ENCODE assay signal across 9 mouse cellular contexts in the genomic region with DNA sequence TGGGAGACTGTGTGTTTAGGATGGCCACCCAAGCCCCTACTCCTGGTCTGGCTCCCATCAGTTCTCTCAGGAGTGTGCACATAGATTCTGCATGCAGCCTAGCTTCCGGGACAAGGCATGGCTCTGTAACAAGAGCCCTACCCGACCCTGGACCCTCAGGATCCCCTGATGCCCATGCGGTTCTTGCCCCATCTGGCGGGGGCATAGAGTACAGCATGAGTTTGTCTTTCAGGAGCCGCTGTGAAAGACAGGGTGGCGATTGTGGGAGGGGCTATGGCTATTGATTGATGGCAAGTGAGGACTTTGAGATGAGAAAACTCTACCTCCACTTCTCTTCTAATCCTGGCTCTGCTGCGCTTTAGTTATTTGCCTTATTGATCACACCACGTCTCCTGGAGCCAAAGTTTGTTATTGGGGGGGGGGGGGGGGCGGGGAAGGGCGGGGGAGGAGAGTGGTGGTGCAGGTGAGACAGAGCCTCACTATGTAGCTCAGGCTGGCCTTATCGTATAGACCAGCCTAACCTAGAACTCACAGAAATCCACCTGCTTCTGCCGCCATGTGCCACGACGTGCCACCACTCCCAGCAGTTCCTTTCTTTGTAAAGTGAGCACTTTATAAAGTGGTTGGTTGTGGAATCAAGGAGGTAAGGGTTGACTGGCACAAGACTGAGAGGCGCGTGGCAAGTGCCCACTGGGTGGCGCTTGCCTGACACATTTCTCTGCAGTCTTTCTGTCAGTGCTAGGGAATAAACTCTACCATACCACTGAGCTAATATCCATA. TPM values are rescaled to one million over a fixed set of nuclear protein-coding genes. Genes with fewer than 3 reads are reported as not detected.
DNase-seq lines count a peak whose midpoint lies in the region; ATAC-seq and TF ChIP-seq lines count a peak whose summit lies in the region.
"Had no signal": no experiment of that assay in that cellular context is flagged by ENCODE, and none has a peak within 500 bp of the region (broad histone marks: within the 10 kb centered on the region; RNA-seq: fewer than 3 reads in every experiment).

No protein-coding gene starts in this region.

- 0 out of 2 replicates have a peak overlapping the region, but pooled peaks have one; percentile 11 for H3K9ac ChIP-seq in embryonic facial prominence, embryonic 11.5 days (replicated peaks; ENCODE audit: low read length)
- no peak overlapping the region for H3K9ac ChIP-seq in heart, postnatal 0 days (replicated peaks; ENCODE audit: low read depth, low read length)
- no peak overlapping the region for H3K9ac ChIP-seq in liver, embryonic 13.5 days

- H3K9me3 ChIP-seq in embryonic facial prominence, embryonic 11.5 days (replicated peaks; ENCODE audit: control insufficient read depth, low read length) = no peaks in the 10 kb centered on the region
- no peaks in the 10 kb centered on the region for H3K9me3 ChIP-seq in heart, postnatal 0 days (replicated peaks; ENCODE audit: control insufficient read depth, low read length)
- H3K9me3 ChIP-seq in liver, embryonic 13.5 days (replicated peaks) = no peaks in the 10 kb centered on the region

- H3K27me3 ChIP-seq in embryonic facial prominence, embryonic 11.5 days (ENCODE audit: control insufficient read depth, insufficient read depth, low read length) = no peaks in the 10 kb centered on the region
- no peaks in the 10 kb centered on the region for H3K27me3 ChIP-seq in heart, postnatal 0 days (ENCODE audit: control insufficient read depth, insufficient read depth, low read length)
- H3K27me3 ChIP-seq in liver, embryonic 13.5 days = no peaks in the 10 kb centered on the region

- peak; percentile 82 for ATAC-seq in embryonic facial prominence, embryonic 11.5 days (replicated peaks; ENCODE audit: insufficient number of reproducible peaks, low FRiP score, low TSS enrichment, low read depth)
- no peak for ATAC-seq in heart, postnatal 0 days (ENCODE audit: insufficient read depth, low read depth)
- peak; percentile 75 for ATAC-seq in liver, embryonic 13.5 days (ENCODE audit: low read depth)

- no peaks in the 10 kb centered on the region for H3K4me1 ChIP-seq in embryonic facial prominence, embryonic 11.5 days (ENCODE audit: control insufficient read depth, insufficient read depth, low read length)
- no peaks in the 10 kb centered on the region for H3K4me1 ChIP-seq in heart, postnatal 0 days (ENCODE audit: control insufficient read depth, insufficient read depth)
- H3K4me1 ChIP-seq in liver, embryonic 13.5 days (replicated peaks) = no peaks in the 10 kb centered on the region

- peak; percentile 50 for TF ChIP-seq CTCF in heart, postnatal 0 days (IDR thresholded peaks at IDR 0.05; ENCODE audit: low read depth)

- no peak overlapping the region for H3K27ac ChIP-seq in embryonic facial prominence, embryonic 11.5 days (replicated peaks; ENCODE audit: low read depth, low read length)
- no peak overlapping the region for H3K27ac ChIP-seq in heart, postnatal 0 days (ENCODE audit: low read depth)
- no peak overlapping the region for H3K27ac ChIP-seq in liver, embryonic 13.5 days

- peak; percentile 71 for DNase-seq in CD4-positive, CD25-positive, alpha-beta regulatory T cell, adult 2 months (ENCODE audit: low read depth, low spot score)
- peak; percentile 73 for DNase-seq in adrenal gland, postnatal 10 days
- DNase-seq in embryonic facial prominence, embryonic 11.5 days (ENCODE audit: low spot score) = peak; percentile 71
- peak; percentile 8 for DNase-seq in heart, postnatal 0 days (ENCODE audit: low spot score)
- DNase-seq in kidney, postnatal 36 days = peak; percentile 90 to 93
- peak; percentile 40 for DNase-seq in liver, embryonic 13.5 days
- peak; percentile 65 for DNase-seq in neural tube, embryonic 10.5 days (ENCODE audit: extremely low spot score, low spot score)
- peak; percentile 17 for DNase-seq in testis, postnatal 14 days (ENCODE audit: low spot score)

- H3K4me2 ChIP-seq in embryonic facial prominence, embryonic 11.5 days (ENCODE audit: low read depth, low read length) = no peak overlapping the region
- H3K4me2 ChIP-seq in heart, postnatal 0 days (ENCODE audit: low read depth, low read length) = no peak overlapping the region
- H3K4me2 ChIP-seq in liver, embryonic 13.5 days = peak overlapping the region; percentile 16; the same call in 1 of the 2 replicates

- TF ChIP-seq EP300 in heart, postnatal 0 days (IDR thresholded peaks at IDR 0.05; ENCODE audit: low read depth) = no peak

- 6% methylated on average over 15 of the region's 17 CpGs for WGBS in embryonic facial prominence, embryonic 11.5 days
- WGBS in heart, postnatal 0 days = 7% methylated on average over 16 of the region's 17 CpGs
- WGBS in liver, embryonic 13.5 days (ENCODE audit: insufficient replicate concordance) = 5% methylated on average over 17 of the region's 17 CpGs

- no peak overlapping the region for H3K4me3 ChIP-seq in embryonic facial prominence, embryonic 11.5 days (ENCODE audit: low read depth, low read length)
- H3K4me3 ChIP-seq in heart, postnatal 0 days (ENCODE audit: low read depth, low read length) = no peak overlapping the region
- no peak overlapping the region for H3K4me3 ChIP-seq in liver, embryonic 13.5 days (replicated peaks)
- H3K4me3 ChIP-seq: erythroblast, embryonic 14.5 days had no signal

- no peaks in the 10 kb centered on the region for H3K36me3 ChIP-seq in embryonic facial prominence, embryonic 11.5 days (replicated peaks; ENCODE audit: control insufficient read depth, insufficient read depth, low read depth, low read length)
- H3K36me3 ChIP-seq in heart, postnatal 0 days (replicated peaks; ENCODE audit: control insufficient read depth, insufficient read depth, low read length) = peaks cover 4% of the 10 kb centered on the region; the same call in 1 of the 2 replicates
- H3K36me3 ChIP-seq in liver, embryonic 13.5 days = 0 out of 2 replicates have a peak, but pooled peaks cover 3% of the 10 kb centered on the region

RNA-seq across cellular contexts. Expression of gene Med28, which starts 14.5 kb away (rescaled TPM):
- total RNA-seq in adrenal gland, postnatal 10 days (2021) = 10 to 100 TPM; 75.1 to 78.8 TPM
- polyA plus RNA-seq in embryonic facial prominence, embryonic 11.5 days (2014; fragmentation: Nextera tagmentation; extraction: Ambion mirVana) = 300 and 312 TPM in 2 replicates
- total RNA-seq in heart, postnatal 0 days (2014; rRNA removed; ENCODE audit: low replicate concordance) = 49.6 and 78.3 TPM in 2 replicates
- 136 and 146 TPM in 2 replicates for polyA plus RNA-seq in heart, postnatal 0 days (2015; fragmentation: Nextera tagmentation; extraction: Ambion mirVana)
- polyA plus RNA-seq in liver, embryonic 13.5 days (2015; fragmentation: Nextera tagmentation; extraction: Ambion mirVana) = 129 and 133 TPM in 2 replicates

RNA-seq across cellular contexts. Expression of gene Lap3, which starts 41.3 kb away (rescaled TPM):
- 100 to 1,000 TPM; 104 to 117 TPM for total RNA-seq in adrenal gland, postnatal 10 days (2021)
- polyA plus RNA-seq in embryonic facial prominence, embryonic 11.5 days (2014; fragmentation: Nextera tagmentation; extraction: Ambion mirVana) = 101 and 103 TPM in 2 replicates
- total RNA-seq in heart, postnatal 0 days (2014; rRNA removed; ENCODE audit: low replicate concordance) = 28.7 and 37.6 TPM in 2 replicates
- polyA plus RNA-seq in heart, postnatal 0 days (2015; fragmentation: Nextera tagmentation; extraction: Ambion mirVana) = 56.0 and 57.2 TPM in 2 replicates
- polyA plus RNA-seq in liver, embryonic 13.5 days (2015; fragmentation: Nextera tagmentation; extraction: Ambion mirVana) = 55.3 and 65.7 TPM in 2 replicates

Comparison
In these comparisons a context has a peak if more than half of its experiments do, and no peak if none do; other contexts are left out.
1. DNase-seq: peak in every context shown above with its lines; median percentile 92 in kidney, postnatal 36 days; 73 in adrenal gland, postnatal 10 days; 71 in CD4-positive, CD25-positive, alpha-beta regulatory T cell, adult 2 months; 71 in embryonic facial prominence, embryonic 11.5 days; 65 in neural tube, embryonic 10.5 days; 40 in liver, embryonic 13.5 days; 17 in testis, postnatal 14 days; 8 in heart, postnatal 0 days.